In genomic region chr11:83882552-83882951, GRCm38 (mm10) we compare ENCODE assay signal across 11 mouse cellular contexts. TPM values are rescaled to one million over a fixed set of nuclear protein-coding genes. Genes with fewer than 3 reads are reported as not detected.
DNase-seq lines count a peak whose midpoint lies in the region; ATAC-seq and TF ChIP-seq lines count a peak whose summit lies in the region.
"Had no signal": no experiment of that assay in that cellular context is flagged by ENCODE, and none has a peak within 500 bp of the region (broad histone marks: within the 10 kb centered on the region; RNA-seq: fewer than 3 reads in every experiment).

No protein-coding gene starts in this region.

- H3K9me3 ChIP-seq in forebrain, postnatal 0 days (ENCODE audit: low read length): no peaks in the 10 kb centered on the region
- no peaks in the 10 kb centered on the region for H3K9me3 ChIP-seq in forebrain, embryonic 15.5 days
- H3K9me3 ChIP-seq in intestine, embryonic 14.5 days (ENCODE audit: control insufficient read depth, low read length): no peaks in the 10 kb centered on the region
- H3K9me3 ChIP-seq in stomach, embryonic 14.5 days (ENCODE audit: control insufficient read depth, low read depth, low read length): no peaks in the 10 kb centered on the region
- H3K9me3 ChIP-seq: limb, embryonic 13.5 days had no signal

- H3K27me3 ChIP-seq in forebrain, postnatal 0 days (ENCODE audit: insufficient read depth, low read length): no peaks in the 10 kb centered on the region
- no peaks in the 10 kb centered on the region for H3K27me3 ChIP-seq in forebrain, embryonic 15.5 days
- H3K27me3 ChIP-seq in intestine, embryonic 14.5 days (replicated peaks; ENCODE audit: control insufficient read depth, insufficient read depth, low read length): no peaks in the 10 kb centered on the region
- no peaks in the 10 kb centered on the region for H3K27me3 ChIP-seq in stomach, embryonic 14.5 days (ENCODE audit: control insufficient read depth, insufficient read depth, low read length)

- ATAC-seq in forebrain, postnatal 0 days: no peak; the same call in 1 of the 2 replicates
- ATAC-seq in forebrain, embryonic 15.5 days (replicated peaks): no peak
- peak; percentile 95 for ATAC-seq in intestine, embryonic 14.5 days (replicated peaks; ENCODE audit: low FRiP score, low TSS enrichment, low read depth)
- ATAC-seq in stomach, embryonic 14.5 days (ENCODE audit: insufficient number of reproducible peaks, insufficient read depth, low FRiP score, low read depth): peak; percentile 83

- no peaks in the 10 kb centered on the region for H3K4me1 ChIP-seq in forebrain, postnatal 0 days (ENCODE audit: insufficient read depth)
- no peaks in the 10 kb centered on the region for H3K4me1 ChIP-seq in forebrain, embryonic 15.5 days
- peaks cover 9% of the 10 kb centered on the region for H3K4me1 ChIP-seq in intestine, embryonic 14.5 days (replicated peaks; ENCODE audit: control insufficient read depth, insufficient read depth, low read length)
- H3K4me1 ChIP-seq in stomach, embryonic 14.5 days (ENCODE audit: control insufficient read depth, insufficient read depth, low read length): peaks cover 9% of the 10 kb centered on the region; the same call in 1 of the 2 replicates

- H3K27ac ChIP-seq in forebrain, postnatal 0 days (ENCODE audit: low read depth, low read length): no peak overlapping the region
- no peak overlapping the region for H3K27ac ChIP-seq in forebrain, embryonic 15.5 days (replicated peaks)
- H3K27ac ChIP-seq in intestine, embryonic 14.5 days (ENCODE audit: low read depth): 0 out of 2 replicates have a peak overlapping the region, but pooled peaks have one; percentile 24
- H3K27ac ChIP-seq in stomach, embryonic 14.5 days (ENCODE audit: low read length): no peak overlapping the region; the same call in 1 of the 2 replicates
- H3K27ac ChIP-seq: limb, embryonic 13.5 days had no signal

- no peaks in the 10 kb centered on the region for H3K36me3 ChIP-seq in forebrain, postnatal 0 days (ENCODE audit: insufficient read depth)
- no peaks in the 10 kb centered on the region for H3K36me3 ChIP-seq in forebrain, embryonic 15.5 days
- no peaks in the 10 kb centered on the region for H3K36me3 ChIP-seq in intestine, embryonic 14.5 days (ENCODE audit: control insufficient read depth, insufficient read depth, low read length)
- H3K36me3 ChIP-seq in stomach, embryonic 14.5 days (ENCODE audit: control insufficient read depth, insufficient read depth, low read length): no peaks in the 10 kb centered on the region
- H3K36me3 ChIP-seq: limb, embryonic 13.5 days had no signal

- no peak for TF ChIP-seq CTCF in forebrain, postnatal 0 days (IDR thresholded peaks at IDR 0.05; ENCODE audit: low read depth)

- 38% methylated on average over 6 of the region's 6 CpGs for WGBS in forebrain, postnatal 0 days
- 47% methylated on average over 6 of the region's 6 CpGs for WGBS in forebrain, embryonic 15.5 days
- WGBS in intestine, embryonic 14.5 days: 33% methylated on average over 6 of the region's 6 CpGs
- 40% methylated on average over 6 of the region's 6 CpGs for WGBS in stomach, embryonic 14.5 days

- DNase-seq in forebrain, postnatal 0 days: peak; percentile 20
- peak; percentile 31 for DNase-seq in ovary, adult 18-20 months (ENCODE audit: low spot score)
- no peak for DNase-seq in ovary, postnatal 10 days (ENCODE audit: low spot score)
- DNase-seq in intestine, embryonic 14.5 days (ENCODE audit: low spot score): peak; percentile 73
- no peak for DNase-seq in Muller cell, postnatal 12 days (ENCODE audit: inconsistent ontology term)
- no peak for DNase-seq in urinary bladder, postnatal 25 days (ENCODE audit: low spot score)
- DNase-seq: gastrocnemius, postnatal 25 days had no signal

- H3K4me3 ChIP-seq in forebrain, postnatal 0 days (ENCODE audit: low read depth, low read length): no peak overlapping the region
- H3K4me3 ChIP-seq in forebrain, embryonic 15.5 days: no peak overlapping the region
- H3K4me3 ChIP-seq in intestine, embryonic 14.5 days (ENCODE audit: low read depth, low read length): no peak overlapping the region
- H3K4me3 ChIP-seq in stomach, embryonic 14.5 days (ENCODE audit: low read depth, low read length): no peak overlapping the region
- H3K4me3 ChIP-seq: limb, embryonic 13.5 days had no signal

- no peak overlapping the region for H3K9ac ChIP-seq in forebrain, postnatal 0 days
- H3K9ac ChIP-seq in forebrain, embryonic 15.5 days (replicated peaks): no peak overlapping the region
- H3K9ac ChIP-seq in intestine, embryonic 14.5 days (ENCODE audit: low read length): no peak overlapping the region
- no peak overlapping the region for H3K9ac ChIP-seq in stomach, embryonic 14.5 days (replicated peaks; ENCODE audit: low read depth, low read length)
- H3K9ac ChIP-seq: limb, embryonic 13.5 days had no signal

- no peak overlapping the region for H3K4me2 ChIP-seq in forebrain, postnatal 0 days (ENCODE audit: low read depth)
- no peak overlapping the region for H3K4me2 ChIP-seq in forebrain, embryonic 15.5 days (replicated peaks)
- no peak overlapping the region for H3K4me2 ChIP-seq in intestine, embryonic 14.5 days (ENCODE audit: low read length)
- no peak overlapping the region for H3K4me2 ChIP-seq in stomach, embryonic 14.5 days (replicated peaks; ENCODE audit: low read depth, low read length)
- H3K4me2 ChIP-seq: limb, embryonic 13.5 days had no signal

RNA-seq across cellular contexts. Expression of gene Hnf1b, which starts 32.7 kb away (rescaled TPM):
- total RNA-seq in forebrain, postnatal 0 days (2014; rRNA removed): 0.08 TPM in 1 of 2 replicates, not detected in the other
- 0.15 and 0.27 TPM in 2 replicates for polyA plus RNA-seq in forebrain, postnatal 0 days (2015; fragmentation: Nextera tagmentation; extraction: Ambion mirVana)
- 0.08 TPM in 1 of 2 replicates, not detected in the other for polyA plus RNA-seq in forebrain, embryonic 15.5 days (2015; fragmentation: Nextera tagmentation; extraction: Ambion mirVana)
- 11.5 and 15.1 TPM in 2 replicates for polyA plus RNA-seq in intestine, embryonic 14.5 days (2014; fragmentation: Nextera tagmentation; extraction: Ambion mirVana)
- 6.4 and 8.2 TPM in 2 replicates for polyA plus RNA-seq in stomach, embryonic 14.5 days (2014; fragmentation: Nextera tagmentation; extraction: Ambion mirVana)
- total RNA-seq: common myeloid progenitor, adult 5-6 weeks; gastrocnemius, postnatal 25 days had no signal
- polyA plus RNA-seq: limb, embryonic 13.5 days had no signal

RNA-seq across cellular contexts. Expression of gene Ddx52, which starts 59.3 kb away (rescaled TPM):
- 25.1 and 30.3 TPM in 2 replicates for total RNA-seq in forebrain, postnatal 0 days (2014; rRNA removed)
- 18.4 and 19.3 TPM in 2 replicates for polyA plus RNA-seq in forebrain, postnatal 0 days (2015; fragmentation: Nextera tagmentation; extraction: Ambion mirVana)
- 30.9 and 31.4 TPM in 2 replicates for polyA plus RNA-seq in forebrain, embryonic 15.5 days (2015; fragmentation: Nextera tagmentation; extraction: Ambion mirVana)
- 35.5 and 35.6 TPM in 2 replicates for polyA plus RNA-seq in intestine, embryonic 14.5 days (2014; fragmentation: Nextera tagmentation; extraction: Ambion mirVana)
- 32.3 and 36.9 TPM in 2 replicates for polyA plus RNA-seq in stomach, embryonic 14.5 days (2014; fragmentation: Nextera tagmentation; extraction: Ambion mirVana)

Comparison
In these comparisons a context has a peak if more than half of its experiments do, and no peak if none do; other contexts are left out.
1. DNase-seq: peak in forebrain, postnatal 0 days (single experiment), ovary, adult 18-20 months (single experiment) and intestine, embryonic 14.5 days (single experiment); none in ovary, postnatal 10 days (single experiment), Muller cell, postnatal 12 days (single experiment) and urinary bladder, postnatal 25 days (single experiment).
2. ATAC-seq: peak in intestine, embryonic 14.5 days (single experiment) and stomach, embryonic 14.5 days (single experiment); none in forebrain, postnatal 0 days (single experiment) and forebrain, embryonic 15.5 days (single experiment).